Mouse (Mus musculus): ENCODE data around the gene Spta1. TPM values are rescaled to one million over a fixed set of nuclear protein-coding genes. Genes with fewer than 3 reads are reported as not detected.

Spta1 gene
- polyA plus RNA-seq, 1 experiment from 2014 or later: 0.12 TPM

DNA sequence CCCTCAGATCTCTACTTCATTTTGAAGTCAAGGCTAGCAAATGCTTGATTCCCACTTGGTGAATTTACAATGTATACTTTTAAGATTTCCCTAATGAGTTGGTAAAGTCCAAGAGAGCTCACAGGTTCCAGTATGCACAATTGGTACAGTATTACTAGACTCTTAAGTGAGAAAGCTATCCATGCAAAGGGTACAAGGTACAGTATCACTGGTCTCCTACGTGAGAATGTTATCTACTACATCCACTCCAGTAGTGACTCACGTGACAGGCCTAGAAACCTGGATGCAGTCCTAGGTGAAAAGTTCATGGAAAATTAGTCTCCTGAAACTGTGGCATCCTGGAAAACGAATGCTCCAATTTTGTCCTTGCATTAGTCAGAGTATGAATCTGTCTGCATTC lies 98.1 kb downstream of the Spta1 start:
- ATAC-seq: no peak
- Histone ChIP-seq H3K4me1 (replicated peaks) (no peaks in the 10 kb centered on the region), H3K9ac (replicated peaks) (no peak overlapping the region), H3K27ac (no peak overlapping the region), H3K9me3 (no peaks in the 10 kb centered on the region), H3K36me3 (no peaks in the 10 kb centered on the region), H3K4me3 (replicated peaks) (no peak overlapping the region), H3K4me2 (replicated peaks) (no peak overlapping the region), H3K27me3 (no peaks in the 10 kb centered on the region)
- 83% methylated on average over 3 of the region's 3 CpGs for WGBS

Other genes starting within 250 kb of the Spta1 start
- gene Mndal, start 230.3 kb upstream of the Spta1 start, polyA plus RNA-seq (2015; fragmentation: Nextera tagmentation; extraction: Ambion mirVana): 0.48 and 0.99 TPM in 2 replicates
- 0.15 and 0.18 TPM in 2 replicates for gene Ifi203, start 230.1 kb upstream of the Spta1 start, polyA plus RNA-seq (2015; fragmentation: Nextera tagmentation; extraction: Ambion mirVana)
- not detected in 2 replicates for gene Ifi202b, start 190.0 kb upstream of the Spta1 start, polyA plus RNA-seq (2015; fragmentation: Nextera tagmentation; extraction: Ambion mirVana)
- not detected in 2 replicates for gene Ifi205, start 141.0 kb upstream of the Spta1 start, polyA plus RNA-seq (2015; fragmentation: Nextera tagmentation; extraction: Ambion mirVana)
- not detected in 2 replicates for gene Olfr433, start 132.1 kb upstream of the Spta1 start, polyA plus RNA-seq (2015; fragmentation: Nextera tagmentation; extraction: Ambion mirVana)
- gene Olfr432, start 123.6 kb upstream of the Spta1 start, polyA plus RNA-seq (2015; fragmentation: Nextera tagmentation; extraction: Ambion mirVana): not detected in 2 replicates
- not detected in 2 replicates for gene Olfr430, start 106.2 kb upstream of the Spta1 start, polyA plus RNA-seq (2015; fragmentation: Nextera tagmentation; extraction: Ambion mirVana)
- gene Olfr429, start 88.4 kb upstream of the Spta1 start, polyA plus RNA-seq (2015; fragmentation: Nextera tagmentation; extraction: Ambion mirVana): not detected in 2 replicates
- gene Olfr427, start 75.9 kb upstream of the Spta1 start, polyA plus RNA-seq (2015; fragmentation: Nextera tagmentation; extraction: Ambion mirVana): not detected in 2 replicates
- gene Olfr231, start 51.6 kb upstream of the Spta1 start, polyA plus RNA-seq (2015; fragmentation: Nextera tagmentation; extraction: Ambion mirVana): not detected in 2 replicates
- not detected in 2 replicates for gene Olfr424, start 41.3 kb upstream of the Spta1 start, polyA plus RNA-seq (2015; fragmentation: Nextera tagmentation; extraction: Ambion mirVana)
- not detected in 2 replicates for gene Olfr420, start 17.1 kb upstream of the Spta1 start, polyA plus RNA-seq (2015; fragmentation: Nextera tagmentation; extraction: Ambion mirVana)
- gene Olfr419, start 79.3 kb downstream of the Spta1 start, polyA plus RNA-seq (2015; fragmentation: Nextera tagmentation; extraction: Ambion mirVana): not detected in 2 replicates
- not detected in 2 replicates for gene Mptx1, start 157.7 kb downstream of the Spta1 start, polyA plus RNA-seq (2015; fragmentation: Nextera tagmentation; extraction: Ambion mirVana)
- gene Olfr417, start 192.3 kb downstream of the Spta1 start, polyA plus RNA-seq (2015; fragmentation: Nextera tagmentation; extraction: Ambion mirVana): not detected in 2 replicates
- not detected in 2 replicates for gene Olfr248, start 218.3 kb downstream of the Spta1 start, polyA plus RNA-seq (2015; fragmentation: Nextera tagmentation; extraction: Ambion mirVana)

All from midbrain, embryonic 13.5 days (tissue).